Mouse (Mus musculus): ENCODE results near the gene Ntrk1. TPM values are rescaled to one million over a fixed set of nuclear protein-coding genes. Genes with fewer than 3 reads are reported as not detected.

Ntrk1 gene
- total and polyA plus RNA-seq, 3 experiments = 0.47 to 1.6 (median 0.55) TPM

- TF ChIP-seq RAD21 (IDR thresholded peaks at IDR 0.05; ENCODE audit: low read depth, low read length) (peak; percentile 85), GABPA (IDR thresholded peaks at IDR 0.05; ENCODE audit: insufficient replicate concordance, low read depth, low read length) (no peak), TBP (conservative IDR thresholded peaks at IDR 0.05; ENCODE audit: low read depth, low read length) (no peak), POLR2A (IDR thresholded peaks at IDR 0.05; ENCODE audit: low read depth, low read length) (no peak), POLR2AphosphoS2 (IDR thresholded peaks at IDR 0.05; ENCODE audit: low read depth, low read length) (no peak), USF1 (IDR thresholded peaks at IDR 0.05; ENCODE audit: low read depth, low read length) (no peak), MEF2A (IDR thresholded peaks at IDR 0.05; ENCODE audit: borderline replicate concordance, low read depth, low read length) (no peak), JUN (IDR thresholded peaks at IDR 0.05; ENCODE audit: insufficient read depth, low read depth, low read length) (no peak), HCFC1 (IDR thresholded peaks at IDR 0.05; ENCODE audit: low read depth, low read length) (no peak), CTCF (conservative IDR thresholded peaks at IDR 0.05 in 1 of 2, IDR thresholded peaks at IDR 0.05 in 1 of 2; ENCODE audit: low read depth in 2 of 2, low read length in 2 of 2) (peak; percentile 44 to 93)
These were observed 645 bp upstream of the Ntrk1 start (continued) for GRCm38 (mm10) chr3:87795336-87796277.

GRCm38 (mm10) chr3:87789768-87790167, 5.2 kb downstream of the Ntrk1 start:
- Histone ChIP-seq H3K79me2 (replicated peaks; ENCODE audit: control insufficient read depth, extremely low read depth, insufficient read depth, poor library complexity, severe bottlenecking) (no peaks in the 10 kb centered on the region), H3K4me3 (replicated peaks in 1 of 3; ENCODE audit: low read depth in 2 of 3, low read length in 2 of 3, poor library complexity in 1 of 3) (no peak overlapping the region), H3K27me3 (replicated peaks) (peaks cover 94% of the 10 kb centered on the region), H3K9ac (ENCODE audit: insufficient read depth, low read depth) (no peak overlapping the region), H3K4me2 (ENCODE audit: insufficient read depth, low read depth, poor library complexity, severe bottlenecking) (no peak overlapping the region), H3K4me1 (ENCODE audit: control insufficient read depth in 1 of 2, insufficient read depth in 2 of 2) (peaks cover 0 to 10% of the 10 kb centered on the region in 2 experiments; a peak in 2 of 4 replicates), H3K27ac (ENCODE audit: insufficient read depth, low read depth) (no peak overlapping the region), H3K9me3 (replicated peaks; ENCODE audit: low read length) (peaks cover 2% of the 10 kb centered on the region), H3K36me3 (replicated peaks in 1 of 2; ENCODE audit: control insufficient read depth in 1 of 2, insufficient read depth in 1 of 2, low read length in 1 of 2) (no peaks in the 10 kb centered on the region)
- in situ Hi-C loops (cut with MboI; ENCODE audit: low pct_ligation_motif_present, low pct_unique_long_range_greater_than_20kb, low sequenced_read_pairs) (no loop called here), dilution Hi-C loops (cut with MboI; ENCODE audit: extremely low pct_ligation_motif_present, extremely low pct_unique_long_range_greater_than_20kb, low sequenced_read_pairs) (no loop called here)
- TF ChIP-seq SIN3A (IDR thresholded peaks at IDR 0.05; ENCODE audit: low read length) = no peak
- TF ChIP-seq CTCF (conservative IDR thresholded peaks at IDR 0.05 in 1 of 2, IDR thresholded peaks at IDR 0.05 in 1 of 2; ENCODE audit: low read depth in 2 of 2, low read length in 2 of 2) = no peak
- TF ChIP-seq USF2 (conservative IDR thresholded peaks at IDR 0.05; ENCODE audit: low read depth, low read length) = no peak
- no peak for TF ChIP-seq BHLHE40 (IDR thresholded peaks at IDR 0.05; ENCODE audit: low read depth, low read length)
- no peak for TF ChIP-seq POLR2A (IDR thresholded peaks at IDR 0.05; ENCODE audit: low read depth, low read length)
- TF ChIP-seq JUN (IDR thresholded peaks at IDR 0.05; ENCODE audit: insufficient read depth, low read depth, low read length) = no peak
- TF ChIP-seq JUND (conservative IDR thresholded peaks at IDR 0.05; ENCODE audit: low read depth, low read length) = no peak
- no peak for DNase-seq (ENCODE audit: extremely low read depth)

GRCm38 (mm10) chr3:87789248-87789647, 5.7 kb downstream of the Ntrk1 start:
- no peaks in the 10 kb centered on the region for H3K79me2 ChIP-seq (replicated peaks; ENCODE audit: control insufficient read depth, extremely low read depth, insufficient read depth, poor library complexity, severe bottlenecking)
- H3K4me1 ChIP-seq (ENCODE audit: control insufficient read depth in 1 of 2, insufficient read depth in 2 of 2) = peaks cover 0 to 10% of the 10 kb centered on the region in 2 experiments; a peak in 2 of 4 replicates
- H3K9ac ChIP-seq (ENCODE audit: insufficient read depth, low read depth) = no peak overlapping the region
- DNase-seq (ENCODE audit: extremely low read depth) = no peak
- no peaks in the 10 kb centered on the region for H3K9me3 ChIP-seq (replicated peaks; ENCODE audit: low read length)
- no peak overlapping the region for H3K4me2 ChIP-seq (ENCODE audit: insufficient read depth, low read depth, poor library complexity, severe bottlenecking)
- no peak overlapping the region for H3K27ac ChIP-seq (ENCODE audit: insufficient read depth, low read depth)
- TF ChIP-seq MYC (IDR thresholded peaks at IDR 0.05; ENCODE audit: low read depth, low read length) = no peak
- no peak for TF ChIP-seq TCF12 (IDR thresholded peaks at IDR 0.05; ENCODE audit: low read depth, low read length)
- TF ChIP-seq JUND (conservative IDR thresholded peaks at IDR 0.05; ENCODE audit: low read depth, low read length) = no peak
- H3K4me3 ChIP-seq (replicated peaks in 1 of 3; ENCODE audit: low read depth in 2 of 3, low read length in 2 of 3, poor library complexity in 1 of 3) = no peak overlapping the region
- H3K27me3 ChIP-seq (replicated peaks) = peaks cover 93% of the 10 kb centered on the region
- H3K36me3 ChIP-seq (replicated peaks in 1 of 2; ENCODE audit: control insufficient read depth in 1 of 2, insufficient read depth in 1 of 2, low read length in 1 of 2) = no peaks in the 10 kb centered on the region
- dilution Hi-C loops (cut with MboI; ENCODE audit: extremely low pct_ligation_motif_present, extremely low pct_unique_long_range_greater_than_20kb, low sequenced_read_pairs) (no loop called here), in situ Hi-C loops (cut with MboI; ENCODE audit: low pct_ligation_motif_present, low pct_unique_long_range_greater_than_20kb, low sequenced_read_pairs) (no loop called here)
